Mouse (Mus musculus) CD4-positive, CD25-positive, alpha-beta regulatory T cell, adult 2 months (primary cell): ENCODE data around the gene Dgcr8.
A peak's percentile ranks its signal among the peaks of the same experiment; 100 is the strongest.

Experiments
- DNase-seq: peaks from one replicate; pipeline ENCODE4 v3.0.0-alpha.2; 2012; ENCODE audit warnings: low read depth, low spot score

Gene Dgcr8

GRCm38 (mm10) chr16:18249364-18249967 is 39.6 kb downstream of the Dgcr8 start:
- peak; percentile 51 for DNase-seq

- DNase-seq = peak; percentile 100
These were observed 40.3 kb downstream of the Dgcr8 start, which contains the start of the genes Trmt2a and Ranbp1 for GRCm38 (mm10) chr16:18248433-18249363. Gene Trmt2a (plus strand): TSS chr16:18248679. Gene Ranbp1 (minus strand): TSS chr16:18248732.

GRCm38 (mm10) chr16:18247521-18248399 is 41.3 kb downstream of the Dgcr8 start:
- no peak for DNase-seq

DNA sequence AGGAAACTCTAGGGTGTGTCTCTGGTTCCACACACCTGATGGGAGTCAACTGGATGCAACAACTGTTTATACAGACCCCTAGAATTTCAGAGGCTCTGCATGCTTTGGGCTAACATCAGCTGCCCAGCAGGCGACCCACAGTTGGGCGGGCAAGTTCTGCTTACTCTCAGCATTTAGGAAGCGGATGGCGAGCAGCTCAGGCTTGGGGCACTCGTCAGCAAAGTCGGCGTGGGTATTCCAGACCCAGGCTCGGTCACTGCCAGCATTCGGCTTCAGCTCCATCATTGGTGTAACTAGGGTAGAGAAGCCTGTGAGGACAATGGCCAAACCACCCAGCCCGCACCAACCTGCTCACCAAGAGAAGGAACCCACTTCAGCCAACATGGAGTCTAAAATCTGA is 47.5 kb downstream of the Dgcr8 start:
- DNase-seq = no peak

DNA sequence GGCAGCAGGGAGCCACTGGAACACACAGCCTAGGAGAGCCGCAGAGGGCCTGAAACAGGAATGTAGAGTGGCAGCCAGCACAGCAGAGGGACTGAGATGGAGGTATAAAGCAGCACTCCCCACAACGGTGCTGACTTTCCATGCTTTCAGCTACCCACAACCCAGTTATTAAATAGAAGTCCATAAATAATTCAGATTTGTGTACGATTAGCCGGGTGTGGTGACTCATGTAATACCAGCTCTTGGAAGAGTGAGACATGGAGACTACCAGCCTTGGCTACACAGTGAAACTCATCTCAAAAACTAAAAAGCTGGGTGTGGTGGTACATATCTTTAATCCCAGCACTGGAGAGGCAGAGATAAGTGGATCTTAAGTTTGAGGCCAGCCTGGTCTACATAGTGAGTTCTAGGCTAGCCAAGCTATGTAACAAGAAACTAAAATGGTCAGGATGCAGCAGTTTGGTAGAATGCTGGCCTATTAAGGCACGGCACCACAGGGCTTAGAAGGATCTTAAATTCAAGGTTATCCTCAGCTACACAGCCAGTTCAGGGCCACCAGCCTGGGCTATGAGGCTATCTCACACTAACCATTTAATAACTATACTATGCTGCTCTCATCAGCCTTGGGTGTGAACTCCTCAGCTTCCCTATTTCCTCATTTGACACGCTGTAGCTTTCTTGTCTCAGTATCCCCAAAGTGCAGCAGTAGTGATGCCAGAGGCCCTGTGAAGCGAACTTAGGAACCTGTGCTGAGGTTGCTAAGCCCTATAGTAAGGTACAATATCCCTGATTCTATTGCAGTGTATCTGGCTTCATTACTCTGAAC is 52.2 kb downstream of the Dgcr8 start:
- DNase-seq = no peak

DNA sequence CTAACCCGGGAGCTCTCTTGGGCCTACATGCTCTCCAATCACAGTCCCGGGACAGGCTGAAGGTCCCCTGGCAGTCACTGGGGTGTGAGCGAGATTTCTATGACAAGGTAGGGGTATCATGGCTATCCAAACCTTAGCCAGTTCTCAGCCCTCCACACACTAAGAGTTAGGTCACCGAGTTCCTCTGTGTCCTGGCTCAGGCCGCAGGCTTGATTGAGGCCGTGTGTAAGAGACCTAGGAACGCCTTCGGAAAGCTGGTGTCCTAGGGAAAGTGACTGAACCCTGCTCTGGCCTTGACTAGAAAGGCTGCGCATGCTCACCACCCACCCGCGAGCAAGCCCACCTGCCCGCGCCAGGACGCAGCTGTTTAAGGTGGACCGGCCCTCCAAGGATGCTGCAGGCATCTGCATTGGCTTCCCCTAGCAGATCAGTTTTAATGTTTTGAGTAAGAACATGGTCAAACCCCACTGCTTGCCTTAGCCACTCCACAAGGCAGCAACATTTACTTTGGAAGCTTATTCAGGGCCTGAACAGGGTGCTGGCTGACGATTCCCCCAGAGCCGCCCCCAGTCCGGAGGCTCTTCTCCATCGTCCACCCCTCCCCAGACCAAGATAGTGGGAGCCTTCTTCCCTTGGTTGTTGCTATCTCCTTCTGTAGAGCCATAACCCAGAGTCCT is 53.5 kb downstream of the Dgcr8 start:
- DNase-seq = peak; percentile 33

DNA sequence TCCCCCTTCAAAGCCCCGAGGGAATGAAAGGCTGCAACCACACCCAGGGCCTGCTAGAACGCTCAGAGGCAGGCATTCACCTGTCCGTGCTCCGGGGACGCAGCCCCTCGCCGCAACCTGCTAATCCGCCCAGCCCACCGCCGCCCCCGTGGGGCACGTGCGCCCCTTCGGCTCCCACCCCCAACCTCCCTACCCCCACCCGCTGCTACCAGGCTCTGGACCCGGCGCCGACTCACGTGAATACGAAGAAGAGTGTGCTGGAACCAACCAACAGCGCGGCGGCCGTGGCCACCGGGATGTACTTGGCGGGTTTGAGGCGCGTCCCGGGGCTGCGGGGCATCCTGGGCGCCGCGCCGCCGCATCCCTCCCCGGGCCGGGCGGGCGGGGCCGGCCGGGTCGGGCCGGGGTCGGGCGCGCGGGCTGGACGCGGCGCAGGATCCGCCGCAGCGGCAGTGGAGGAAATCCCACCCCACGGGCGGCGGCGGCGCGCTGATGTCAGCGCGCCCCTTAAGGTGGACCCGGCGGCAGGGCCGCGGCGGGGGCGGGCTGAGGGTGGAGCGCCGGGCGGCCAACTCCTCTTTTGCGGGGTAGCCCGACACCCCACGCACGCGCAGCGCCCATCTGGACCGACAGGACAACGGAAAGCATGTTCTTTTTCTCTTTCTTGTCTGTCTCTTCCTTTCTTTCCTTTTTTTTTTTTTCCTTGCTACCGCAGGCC is 54.2 kb downstream of the Dgcr8 start, which contains the start of gene Zdhhc8:
Gene Zdhhc8, minus strand, starts transcription at position 466 of the 718 bp plus-strand sequence.
- DNase-seq = peak; percentile 70

DNA sequence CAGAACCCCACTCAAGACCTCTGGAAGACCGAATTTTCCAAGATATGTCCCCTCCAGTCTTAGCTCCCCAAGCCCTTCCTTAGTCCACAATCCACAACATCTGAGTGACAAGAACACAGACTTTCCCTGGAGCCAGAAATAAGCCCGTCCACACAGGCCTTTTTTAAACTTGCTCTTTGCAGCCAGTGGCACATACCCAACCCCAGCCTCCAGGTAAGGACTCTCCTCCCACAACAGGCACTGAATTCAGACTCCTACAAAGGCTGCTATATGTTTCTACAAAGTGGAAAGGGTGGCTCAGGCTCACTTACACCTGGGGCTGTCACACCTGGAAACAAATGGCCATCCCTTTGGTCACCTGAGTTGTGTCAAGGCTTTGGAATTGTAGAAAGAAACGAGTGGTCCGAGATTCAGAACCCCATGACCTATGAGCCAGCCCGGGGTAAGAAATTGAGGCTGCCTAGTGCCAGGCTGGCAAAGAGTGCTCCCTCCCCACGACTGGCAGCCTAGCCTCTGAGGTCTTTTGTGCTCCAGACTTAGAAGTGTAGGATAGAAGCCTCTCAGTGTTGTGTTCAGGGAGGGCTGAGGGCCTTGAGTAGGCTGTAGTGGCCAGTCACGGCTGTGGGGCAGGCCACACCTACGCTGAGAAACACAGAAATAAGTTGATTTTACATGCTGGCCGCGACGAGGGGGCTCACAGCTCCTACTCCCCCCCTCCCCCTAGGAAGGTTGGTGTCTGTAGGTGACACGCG is 55.0 kb downstream of the Dgcr8 start:
- DNase-seq = no peak

- DNase-seq = no peak
These were observed 55.6 kb downstream of the Dgcr8 start for GRCm38 (mm10) chr16:18233451-18233850.

GRCm38 (mm10) chr16:18231451-18231850 is 57.6 kb downstream of the Dgcr8 start:
- DNase-seq = no peak

GRCm38 (mm10) chr16:18231047-18231446 is 58.0 kb downstream of the Dgcr8 start:
- no peak for DNase-seq

DNA sequence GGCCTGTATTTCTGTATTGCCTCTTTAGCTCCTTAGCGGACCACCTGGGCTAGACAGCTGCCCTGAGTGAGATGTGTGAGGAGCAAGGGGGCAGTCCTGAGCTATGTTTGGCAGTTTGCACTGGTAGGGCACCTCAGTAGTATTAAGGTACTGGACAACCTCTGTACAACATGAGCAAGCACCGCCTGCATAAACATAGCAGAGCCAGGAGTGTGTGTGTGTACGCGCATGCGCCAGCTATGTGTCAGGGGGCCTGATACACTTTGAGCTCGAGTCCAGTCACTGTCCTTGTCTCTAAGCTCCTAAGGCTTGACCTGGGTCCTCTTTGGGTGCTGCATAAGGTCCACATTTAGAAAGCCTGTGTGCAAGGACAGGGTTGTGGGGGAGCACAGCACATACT is 58.4 kb downstream of the Dgcr8 start:
- DNase-seq = no peak

GRCm38 (mm10) chr16:18229622-18230021 is 59.4 kb downstream of the Dgcr8 start:
- DNase-seq = no peak

- DNase-seq = no peak
These were observed 60.2 kb downstream of the Dgcr8 start for GRCm38 (mm10) chr16:18228856-18229255.

GRCm38 (mm10) chr16:18227897-18228422 is 61.1 kb downstream of the Dgcr8 start:
- DNase-seq = no peak

DNA sequence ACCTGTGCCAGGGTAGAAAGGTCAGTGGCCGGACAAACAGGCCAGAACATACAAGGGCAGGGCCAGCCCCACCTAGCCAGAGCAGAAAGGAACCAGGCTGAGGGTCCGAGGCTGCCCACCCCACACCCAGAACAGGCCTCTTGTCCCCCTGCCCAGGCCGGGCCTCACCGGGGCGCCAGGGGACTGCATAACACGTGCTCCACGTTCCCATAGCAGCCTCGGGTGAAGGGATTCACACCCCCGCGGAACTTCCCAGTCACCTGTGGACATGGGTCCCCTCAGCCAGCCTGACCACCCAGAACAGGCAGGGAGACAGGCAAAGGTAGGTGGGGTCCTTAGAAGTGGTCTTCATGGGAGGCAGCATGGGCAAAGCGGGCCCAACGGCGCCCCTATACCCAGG is 61.9 kb downstream of the Dgcr8 start:
- no peak for DNase-seq

DNA sequence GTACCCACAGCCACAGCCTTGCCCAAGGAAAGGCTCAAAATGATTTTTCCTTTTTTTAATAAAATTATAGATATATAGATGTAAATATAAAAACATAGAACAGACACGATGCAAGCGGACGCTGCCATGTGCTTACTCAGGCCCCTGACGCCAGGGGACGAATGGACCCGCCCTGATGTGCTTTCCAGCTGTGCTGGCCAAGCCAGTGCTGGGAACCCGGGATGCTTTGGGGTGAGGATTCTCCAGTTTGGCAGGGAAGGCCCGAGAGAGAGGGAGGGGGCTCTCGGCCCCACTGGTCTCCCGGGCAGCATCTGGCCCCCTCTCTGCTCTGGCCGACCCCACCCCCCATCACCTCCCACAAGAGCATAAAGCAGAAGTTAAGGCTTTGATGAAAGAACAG is 66.9 kb downstream of the Dgcr8 start:
- no peak for DNase-seq

DNA sequence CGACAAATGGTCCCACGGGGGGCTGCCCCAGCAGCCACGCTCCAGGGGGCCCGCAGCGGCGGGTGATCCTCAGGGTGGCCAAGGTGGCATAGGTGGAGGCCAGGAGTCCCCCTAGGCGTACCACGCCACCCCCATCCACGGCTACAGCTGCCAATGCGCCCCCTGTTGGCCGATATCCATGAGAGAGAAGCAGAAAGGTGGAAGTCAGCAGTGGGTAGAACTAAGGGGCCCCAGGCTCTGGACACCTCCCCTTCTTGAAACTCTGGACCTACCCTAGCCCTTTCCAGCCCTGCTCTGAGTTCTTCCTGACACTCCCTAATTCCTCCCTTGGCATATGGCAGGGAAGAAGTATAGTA is 67.5 kb downstream of the Dgcr8 start:
- DNase-seq = peak; percentile 21
